Mouse (Mus musculus): ENCODE measurements around the gene Olfr1272. TPM values are rescaled to one million over a fixed set of nuclear protein-coding genes. Genes with fewer than 3 reads are reported as not detected.
"Not testable (repeated sequence)": the region's sequence is repeated elsewhere in the genome, so short reads cannot be mapped to it uniquely, and the experiment has no call there.

The Olfr1272 gene
- polyA plus RNA-seq (2016; fragmentation: Nextera tagmentation; extraction: Ambion mirVana) = not detected in 2 replicates

- no peak within 1 kb of the TSS for H3K9ac ChIP-seq
- H3K4me1 ChIP-seq = no peaks in the 10 kb centered on the region
- H3K27me3 ChIP-seq = no peaks in the 10 kb centered on the region
- H3K27ac ChIP-seq = no peak within 1 kb of the TSS
- H3K4me3 ChIP-seq = no peak within 1 kb of the TSS
- H3K4me2 ChIP-seq (replicated peaks) = no peak within 1 kb of the TSS
- no peaks in the 10 kb centered on the region for H3K9me3 ChIP-seq
- 83% methylated on average over 6 of the region's 6 CpGs for WGBS
- ATAC-seq (ENCODE audit: insufficient number of reproducible peaks, insufficient read depth, low FRiP score, low TSS enrichment) = no peak
- H3K36me3 ChIP-seq = no peaks in the 10 kb centered on the region
Measured at GRCm38 (mm10) chr2:90292741-90293140, at the start of gene Olfr1272. Olfr1272 (minus strand) TSS chr2:90292841.

GRCm38 (mm10) chr2:90321900-90322299 lies 29.3 kb upstream of the Olfr1272 start, which contains the start of gene Gm13769:
Gm13769 (plus strand) TSS chr2:90322200.
- H3K4me3 ChIP-seq; H3K27me3 ChIP-seq; H3K27ac ChIP-seq; H3K9ac ChIP-seq; H3K9me3 ChIP-seq; H3K36me3 ChIP-seq; H3K4me1 ChIP-seq; H3K4me2 ChIP-seq (replicated peaks); ATAC-seq (ENCODE audit: insufficient number of reproducible peaks, insufficient read depth, low FRiP score, low TSS enrichment): not testable (repeated sequence)
- no CpG with 5 or more reads among the region's 6 CpGs for WGBS

- Histone ChIP-seq H3K27me3 (no peaks in the 10 kb centered on the region), H3K4me3 (no peak within 1 kb of the TSS), H3K9me3 (no peaks in the 10 kb centered on the region), H3K9ac (no peak within 1 kb of the TSS), H3K36me3 (no peaks in the 10 kb centered on the region), H3K4me2 (replicated peaks) (no peak within 1 kb of the TSS), H3K4me1 (no peaks in the 10 kb centered on the region), H3K27ac (no peak within 1 kb of the TSS)
- 80% methylated on average over 2 of the region's 2 CpGs for WGBS
- no peak for ATAC-seq (ENCODE audit: insufficient number of reproducible peaks, insufficient read depth, low FRiP score, low TSS enrichment)
Measured at GRCm38 (mm10) chr2:90270932-90271331, 21.7 kb downstream of the Olfr1272 start, which contains the start of gene Olfr1271. Olfr1271 (minus strand) TSS chr2:90271032.

- Histone ChIP-seq H3K4me2 (replicated peaks) (no peak within 1 kb of the TSS), H3K4me3 (no peak within 1 kb of the TSS), H3K36me3 (no peaks in the 10 kb centered on the region), H3K27me3 (no peaks in the 10 kb centered on the region), H3K4me1 (no peaks in the 10 kb centered on the region), H3K27ac (no peak within 1 kb of the TSS), H3K9me3 (no peaks in the 10 kb centered on the region), H3K9ac (no peak within 1 kb of the TSS)
- no peak for ATAC-seq (ENCODE audit: insufficient number of reproducible peaks, insufficient read depth, low FRiP score, low TSS enrichment)
- 93% methylated on average over 4 of the region's 4 CpGs for WGBS
Measured at GRCm38 (mm10) chr2:90257492-90257891, 35.1 kb downstream of the Olfr1272 start, which contains the start of gene Olfr142. Olfr142 (minus strand) TSS chr2:90257592.

Other genes with a start within 250 kb of the Olfr1272 start
- not detected in 2 replicates for gene Olfr140, start 229.2 kb downstream of the Olfr1272 start, polyA plus RNA-seq (2016; fragmentation: Nextera tagmentation; extraction: Ambion mirVana)
- gene Olfr1269, start 171.4 kb downstream of the Olfr1272 start, polyA plus RNA-seq (2016; fragmentation: Nextera tagmentation; extraction: Ambion mirVana) = not detected in 2 replicates
- not detected in 2 replicates for gene Olfr32, start 150.5 kb downstream of the Olfr1272 start, polyA plus RNA-seq (2016; fragmentation: Nextera tagmentation; extraction: Ambion mirVana)
- not detected in 2 replicates for gene Olfr1270, start 139.8 kb downstream of the Olfr1272 start, polyA plus RNA-seq (2016; fragmentation: Nextera tagmentation; extraction: Ambion mirVana)
- gene Olfr1506, start 68.3 kb downstream of the Olfr1272 start, polyA plus RNA-seq (2016; fragmentation: Nextera tagmentation; extraction: Ambion mirVana) = not detected in 2 replicates
- gene Olfr142, start 35.2 kb downstream of the Olfr1272 start, polyA plus RNA-seq (2016; fragmentation: Nextera tagmentation; extraction: Ambion mirVana) = not detected in 2 replicates
- gene Olfr1271, start 21.8 kb downstream of the Olfr1272 start, polyA plus RNA-seq (2016; fragmentation: Nextera tagmentation; extraction: Ambion mirVana) = not detected in 2 replicates
- gene Gm13769, start 29.4 kb upstream of the Olfr1272 start, polyA plus RNA-seq (2016; fragmentation: Nextera tagmentation; extraction: Ambion mirVana) = not detected in 2 replicates
- not detected in 2 replicates for gene Olfr1274-ps, start 105.8 kb upstream of the Olfr1272 start, polyA plus RNA-seq (2016; fragmentation: Nextera tagmentation; extraction: Ambion mirVana)

All from embryonic facial prominence, embryonic 12.5 days (tissue).